Mouse (Mus musculus) lung, postnatal 36 days (tissue): ENCODE measurements around the gene Apip.
A peak's percentile ranks its signal among the peaks of the same experiment; 100 is the strongest.

Experiments used
- DNase-seq: peaks from one replicate; pipeline ENCODE4 v3.0.0; 2022; ENCODE audit warnings: mixed read lengths

The Apip gene

DNA sequence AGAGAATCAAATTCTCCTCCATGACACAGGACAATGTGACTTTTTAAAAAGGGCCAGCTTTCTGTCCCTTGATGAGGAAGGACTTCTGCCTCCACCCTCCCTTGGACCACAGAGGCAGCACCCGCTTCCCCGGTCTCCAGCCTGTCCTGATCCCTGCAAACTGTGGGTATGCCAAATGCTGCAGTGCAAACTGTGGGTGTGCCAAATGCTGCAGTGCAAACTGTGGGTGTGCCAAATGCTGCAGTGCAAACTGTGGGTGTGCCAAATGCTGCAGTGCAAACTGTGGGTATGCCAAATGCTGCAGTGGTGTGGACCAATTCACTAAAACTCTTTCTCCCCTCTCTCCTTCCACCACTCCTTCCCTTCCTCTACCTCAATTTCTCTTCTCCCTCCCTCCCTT is 32.7 kb downstream of the Apip start:
- no peak for DNase-seq

DNA sequence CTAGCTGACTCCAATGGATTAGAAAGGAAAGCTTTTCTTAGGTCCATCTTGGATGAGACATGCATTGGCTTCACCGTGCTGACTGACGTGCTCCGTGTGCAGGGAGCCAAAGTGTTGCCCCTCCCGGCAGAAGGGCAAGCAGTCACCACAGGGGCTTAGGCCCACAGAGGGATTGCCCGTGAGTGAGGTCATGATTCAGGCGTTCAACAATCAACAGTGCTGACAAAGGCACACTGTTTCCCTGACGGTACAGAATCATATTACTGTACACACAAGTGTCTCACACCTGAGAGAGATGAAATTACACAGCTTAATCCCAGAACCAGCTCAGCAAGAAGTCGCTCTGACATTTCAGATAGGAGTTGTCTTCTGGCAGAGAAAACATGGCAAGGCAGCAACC is 38.2 kb downstream of the Apip start:
- DNase-seq = no peak

DNA sequence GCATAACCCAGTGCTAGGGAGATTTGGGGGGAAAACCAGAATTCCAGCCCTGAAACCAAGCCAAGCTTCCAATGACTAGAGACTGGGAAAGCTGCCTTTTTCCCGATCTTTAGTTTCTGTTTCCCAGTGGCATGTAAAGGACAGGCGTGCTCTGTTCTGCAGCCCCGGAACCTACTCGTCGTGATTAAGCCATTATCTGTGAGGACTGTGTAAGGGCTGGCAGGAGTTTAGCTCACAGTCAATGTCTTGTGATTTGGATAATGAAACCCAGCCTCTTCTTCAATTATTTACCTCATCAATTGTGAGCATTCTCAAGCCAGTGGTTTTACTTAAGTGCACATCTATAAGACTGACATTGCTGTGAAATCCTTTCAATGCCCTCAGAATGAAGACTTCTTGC is 43.7 kb downstream of the Apip start:
- no peak for DNase-seq

DNA sequence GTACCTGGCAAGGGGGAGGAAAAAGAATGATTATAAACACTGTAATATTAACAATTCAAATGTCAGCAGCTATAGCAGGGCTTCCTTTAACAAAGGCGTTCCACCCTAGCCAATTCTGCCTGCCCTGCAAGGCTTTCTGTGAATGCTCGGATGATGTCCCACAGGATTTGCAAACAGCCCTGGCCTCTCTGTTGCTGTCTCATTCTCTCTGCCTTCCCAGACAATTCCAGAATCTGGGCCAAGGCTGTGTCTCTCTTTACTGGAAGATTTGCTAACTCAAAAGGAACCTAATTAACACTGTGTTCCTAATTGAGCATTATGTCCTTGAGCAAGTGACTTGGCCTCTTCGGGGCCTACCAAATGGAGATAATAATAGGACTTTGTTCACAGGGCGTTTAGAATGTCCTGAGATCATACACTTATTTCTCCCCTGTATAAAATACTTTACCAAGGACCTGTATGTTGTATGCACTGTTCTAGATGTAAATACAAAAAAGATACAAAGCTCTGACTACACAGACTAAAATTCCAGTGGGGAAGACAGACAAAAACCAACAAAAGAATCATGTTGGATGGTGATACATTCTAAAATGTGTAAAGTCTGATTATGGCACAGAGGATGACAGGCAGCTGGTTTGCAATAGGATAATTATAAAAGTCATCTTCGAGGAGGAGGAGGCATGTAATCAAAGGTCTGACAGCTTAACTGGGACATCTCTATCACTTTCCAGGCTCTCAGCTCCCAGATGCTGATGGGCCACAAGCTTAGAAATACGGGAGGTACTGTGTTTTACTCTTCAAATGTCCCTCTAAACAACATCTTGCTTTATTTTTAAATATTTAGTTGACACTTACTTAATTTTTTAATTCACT is 45.1 kb downstream of the Apip start:
- DNase-seq = no peak

DNA sequence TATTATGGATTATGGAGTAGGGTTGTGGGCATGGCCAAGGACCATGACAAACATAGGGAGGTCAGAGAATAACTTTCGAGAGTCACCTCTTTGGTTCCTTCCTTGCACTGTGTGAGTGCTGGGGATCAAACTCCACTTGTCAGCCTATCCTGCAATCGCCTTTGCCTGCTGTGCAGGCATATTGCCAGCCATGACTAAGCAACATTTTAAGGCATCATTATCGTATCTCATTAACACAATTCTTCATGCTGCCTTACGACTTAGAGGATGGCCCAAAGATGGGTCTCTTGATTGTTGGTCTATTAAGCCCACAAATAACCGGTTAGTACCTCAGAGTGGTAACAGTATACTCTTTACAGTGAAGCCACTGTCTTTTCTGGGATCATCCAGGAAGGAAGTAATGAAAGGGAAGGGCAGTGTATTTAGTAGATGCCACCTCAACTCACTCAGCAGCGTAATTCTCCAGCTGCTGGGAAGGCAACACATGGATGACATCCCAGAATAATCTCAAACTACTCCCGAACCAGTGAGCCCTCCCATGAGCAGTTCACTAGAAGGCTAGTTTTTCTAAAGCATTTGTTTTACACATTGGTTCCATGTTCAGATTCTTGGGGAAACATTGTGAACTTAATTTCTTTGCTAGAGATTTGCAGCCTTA is 45.9 kb downstream of the Apip start:
- DNase-seq = no peak

DNA sequence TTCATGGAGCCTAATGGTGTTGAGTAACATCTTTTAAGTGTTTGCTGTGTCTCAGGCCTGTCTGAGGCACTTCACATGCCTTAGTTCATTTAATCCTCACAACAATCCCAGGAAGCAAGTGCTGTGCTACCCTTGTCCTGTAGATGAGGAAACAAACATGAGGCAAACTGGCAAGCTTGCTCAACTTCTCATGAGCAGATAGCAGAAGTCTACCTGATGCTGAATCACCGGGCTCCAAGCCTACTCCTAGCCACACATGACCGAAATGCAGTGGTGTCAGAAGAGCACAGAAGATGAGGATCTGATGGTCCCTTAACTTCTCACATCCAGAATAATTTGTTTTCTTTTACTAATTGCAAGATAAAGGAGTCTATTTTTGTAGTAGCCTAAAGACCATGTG is 56.2 kb downstream of the Apip start:
- DNase-seq = no peak

DNA sequence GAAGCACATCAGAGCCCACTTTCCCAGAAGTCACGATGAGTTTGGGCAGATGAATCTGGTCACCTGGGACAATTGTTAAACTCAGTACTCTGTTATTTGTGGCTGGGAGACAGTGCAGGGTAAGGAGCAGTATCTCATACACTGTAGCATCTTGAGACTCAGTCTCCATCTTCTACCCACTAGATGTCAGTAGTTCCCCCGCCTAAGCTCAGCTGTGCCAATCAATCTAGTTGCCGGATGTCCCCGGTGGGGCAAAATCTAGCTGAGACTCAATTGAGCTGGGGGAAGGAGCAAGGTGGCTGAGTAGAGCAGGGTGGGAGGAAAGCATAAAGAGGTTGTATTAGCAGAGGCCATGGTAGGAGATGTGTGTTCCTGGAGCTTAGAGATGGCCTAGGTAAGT is 57.7 kb downstream of the Apip start:
- no peak for DNase-seq

DNA sequence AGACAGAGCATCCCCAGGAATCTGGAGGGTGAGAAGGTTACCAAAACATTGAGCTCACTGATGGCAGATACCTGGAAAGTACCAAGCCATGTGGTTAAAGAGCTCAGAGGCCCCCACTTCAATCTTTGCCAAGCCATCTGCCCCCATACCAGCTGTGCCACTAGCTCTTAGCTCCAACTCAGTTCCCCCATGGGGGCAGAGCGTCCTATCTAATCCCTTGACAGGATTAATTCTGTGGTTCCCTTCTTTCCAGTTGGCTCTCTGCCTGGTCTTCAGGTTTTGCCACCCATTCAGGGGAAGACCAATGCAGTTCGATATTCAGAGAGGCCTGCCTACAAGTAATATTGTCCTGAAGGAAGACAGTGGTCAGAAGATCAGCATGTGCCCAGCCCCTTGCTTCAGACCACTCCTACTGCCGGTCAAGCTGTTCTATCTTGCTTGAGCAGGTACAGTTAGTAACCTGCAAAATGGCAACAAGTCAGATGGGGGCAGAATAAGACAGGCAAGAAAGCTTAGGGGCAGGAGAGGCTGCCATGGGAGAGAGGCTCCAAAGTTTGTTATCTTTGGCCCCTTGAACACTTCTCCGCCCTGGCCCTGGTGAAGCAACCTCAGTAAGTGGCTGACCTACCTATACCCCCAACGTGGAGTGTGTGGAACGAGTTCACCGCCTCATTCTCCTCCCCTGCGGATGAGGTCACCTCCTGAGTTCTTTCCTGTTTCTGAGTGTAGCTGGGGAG is 65.2 kb downstream of the Apip start:
- peak; percentile 76 for DNase-seq
